Mouse (Mus musculus) olfactory bulb, adult 2 months (tissue): ENCODE measurements around the gene Mtf2.

ENCODE experiments used
- CTCF ChIP-seq: fragments of 200-500 bp; IDR thresholded peaks from 2 replicates; pipeline ENCODE4 v1.5.1; 2012; ENCODE audit warnings: low read depth, mild to moderate bottlenecking, low read length, moderate library complexity; ENCODE audit not compliant: insufficient read depth
- POLR2A ChIP-seq: fragments of 200-500 bp; IDR thresholded peaks from 2 replicates; pipeline ENCODE4 v1.6.1; 2012; ENCODE audit warnings: mild to moderate bottlenecking, low read depth, low read length, moderate library complexity; ENCODE audit not compliant: insufficient read depth

DNA sequence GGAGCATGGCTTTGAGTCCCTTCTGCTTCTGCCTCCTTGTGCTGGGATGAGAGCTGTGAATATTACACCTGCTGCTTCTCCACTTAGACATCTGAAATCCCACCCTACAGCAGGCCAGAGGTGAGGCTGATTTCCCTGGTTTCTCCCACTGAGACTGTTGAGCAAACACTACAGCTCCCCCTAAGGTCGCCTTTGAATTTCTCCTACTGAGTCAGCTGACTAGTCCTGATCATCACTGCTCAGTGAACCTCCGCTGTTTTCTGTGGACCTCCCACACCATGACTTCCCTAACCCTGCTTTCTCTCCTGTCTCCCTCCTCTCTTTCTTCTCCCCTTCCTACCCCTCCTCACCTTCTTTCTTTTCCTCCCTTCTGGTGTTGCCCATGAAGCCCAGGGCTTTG lies 46.1 kb upstream of the Mtf2 start:
- no peak for TF ChIP-seq CTCF
- no peak for TF ChIP-seq POLR2A
